Mouse (Mus musculus) cortical plate, adult 2 months (tissue): ENCODE data around the gene Kdm6b. TPM values are rescaled to one million over a fixed set of nuclear protein-coding genes. Genes with fewer than 3 reads are reported as not detected.

Source experiments
- H3K27ac ChIP-seq: fragments of 200-500 bp; 2 replicates; pipeline ENCODE4 v1.5.1; 2012; ENCODE audit warnings: low read length, control low read depth, inconsistent platforms; ENCODE audit not compliant: insufficient read depth
- H3K4me1 ChIP-seq: fragments of 200-500 bp; 2 replicates; pipeline ENCODE4 v1.6.1; 2011; ENCODE audit warnings: low read length; ENCODE audit not compliant: control insufficient read depth, insufficient read depth
- H3K4me3 ChIP-seq: fragments of 200-500 bp; 2 replicates; pipeline ENCODE4 v1.5.1; 2011; ENCODE audit warnings: mild to moderate bottlenecking, low read length, control low read depth; ENCODE audit not compliant: insufficient read depth
- CTCF ChIP-seq: fragments of 200-500 bp; IDR thresholded peaks from 2 replicates; pipeline ENCODE4 v1.5.1; 2011; ENCODE audit warnings: mild to moderate bottlenecking, control low read depth, low read length; ENCODE audit not compliant: insufficient read depth; ENCODE audit errors: extremely low read depth
- POLR2A ChIP-seq: fragments of 200-500 bp; IDR thresholded peaks from 2 replicates; pipeline ENCODE4 v1.6.1; 2011; ENCODE audit warnings: mild to moderate bottlenecking, low read length, control low read depth; ENCODE audit not compliant: insufficient read depth; ENCODE audit errors: extremely low read depth
- polyA plus RNA-seq: library from polyadenylated mRNA; depleted of rRNA; stranded (reverse); fragments of >200 nt; gene quantifications from 2 replicates; pipeline ENCODE4 v1.2.3, GENCODE M21; 2012; rRNA removed

Gene Kdm6b
- polyA plus RNA-seq: 5.0 and 5.3 TPM in 2 replicates

GRCm38 (mm10) chr11:69413221-69414181, at the start of gene Kdm6b:
Kdm6b (minus strand) TSS chr11:69413675.
- H3K27ac ChIP-seq: no peak within 1 kb of the TSS
- H3K4me1 ChIP-seq: peaks cover 5% of the 10 kb centered on the region; the same call in 1 of the 2 replicates
- TF ChIP-seq POLR2A (no peak), CTCF (no peak)
- peak within 1 kb of the TSS; percentile 63; the same call in 1 of the 2 replicates for H3K4me3 ChIP-seq

GRCm38 (mm10) chr11:69461568-69461967, 48.1 kb upstream of the Kdm6b start:
- Histone ChIP-seq H3K4me3 (no peak overlapping the region), H3K27ac (no peak overlapping the region), H3K4me1 (no peaks in the 10 kb centered on the region; the same call in 1 of the 2 replicates)
- TF ChIP-seq CTCF (no peak), POLR2A (no peak)

GRCm38 (mm10) chr11:69459883-69460282, 46.4 kb upstream of the Kdm6b start:
- Histone ChIP-seq H3K4me1 (no peaks in the 10 kb centered on the region; the same call in 1 of the 2 replicates), H3K27ac (no peak overlapping the region), H3K4me3 (no peak overlapping the region)
- no peak for TF ChIP-seq CTCF
- no peak for TF ChIP-seq POLR2A

- TF ChIP-seq POLR2A: no peak
- Histone ChIP-seq H3K4me1 (no peaks in the 10 kb centered on the region; the same call in 1 of the 2 replicates), H3K27ac (no peak overlapping the region), H3K4me3 (no peak overlapping the region)
Observed at GRCm38 (mm10) chr11:69457006-69457579, 43.6 kb upstream of the Kdm6b start.

- H3K4me3 ChIP-seq: no peak overlapping the region
- no peak for TF ChIP-seq CTCF
- H3K4me1 ChIP-seq: no peaks in the 10 kb centered on the region; the same call in 1 of the 2 replicates
- 0 out of 2 replicates have a peak overlapping the region, but pooled peaks have one; percentile 12 for H3K27ac ChIP-seq
Observed at GRCm38 (mm10) chr11:69452114-69452867, 38.8 kb upstream of the Kdm6b start.

GRCm38 (mm10) chr11:69447299-69447698, 33.8 kb upstream of the Kdm6b start:
- Histone ChIP-seq H3K4me3 (no peak overlapping the region), H3K4me1 (no peaks in the 10 kb centered on the region), H3K27ac (no peak overlapping the region)
- TF ChIP-seq CTCF (no peak), POLR2A (no peak)

GRCm38 (mm10) chr11:69443328-69443727, 29.9 kb upstream of the Kdm6b start:
- Histone ChIP-seq H3K4me1 (no peaks in the 10 kb centered on the region), H3K4me3 (no peak overlapping the region), H3K27ac (no peak overlapping the region)
- TF ChIP-seq POLR2A (no peak), CTCF (no peak)

GRCm38 (mm10) chr11:69437291-69437690, 23.8 kb upstream of the Kdm6b start:
- no peak overlapping the region for H3K4me3 ChIP-seq
- no peaks in the 10 kb centered on the region for H3K4me1 ChIP-seq
- H3K27ac ChIP-seq: no peak overlapping the region
- no peak for TF ChIP-seq CTCF
- no peak for TF ChIP-seq POLR2A

GRCm38 (mm10) chr11:69433189-69433588, 19.7 kb upstream of the Kdm6b start:
- no peaks in the 10 kb centered on the region for H3K4me1 ChIP-seq
- H3K4me3 ChIP-seq: no peak overlapping the region

GRCm38 (mm10) chr11:69432640-69432982, 19.1 kb upstream of the Kdm6b start:
- no peak for TF ChIP-seq CTCF
- TF ChIP-seq POLR2A: no peak
- no peak overlapping the region for H3K27ac ChIP-seq
- no peaks in the 10 kb centered on the region for H3K4me1 ChIP-seq
- no peak overlapping the region for H3K4me3 ChIP-seq

More at GRCm38 (mm10) chr11:69433189-69433588, 19.7 kb upstream of the Kdm6b start:
- TF ChIP-seq POLR2A: no peak
- TF ChIP-seq CTCF: no peak
- H3K27ac ChIP-seq: no peak overlapping the region
